Mouse (Mus musculus) ES-Bruce4 (cell line): ENCODE results near the gene Dolk. TPM values are rescaled to one million over a fixed set of nuclear protein-coding genes. Genes with fewer than 3 reads are reported as not detected.

ENCODE experiments used
- H3K27ac ChIP-seq: 2 replicates; pipeline ENCODE4 v1.5.1; 2012; ENCODE audit warnings: low read length, inconsistent platforms; ENCODE audit not compliant: insufficient read depth
- H3K27me3 ChIP-seq: 2 replicates; pipeline ENCODE4 v1.6.1; 2012; ENCODE audit warnings: mild to moderate bottlenecking, low read length, inconsistent platforms; ENCODE audit not compliant: control insufficient read depth, poor library complexity, insufficient read depth, severe bottlenecking
- H3K36me3 ChIP-seq: 2 replicates; pipeline ENCODE4 v1.6.1; 2012; ENCODE audit warnings: inconsistent platforms, mild to moderate bottlenecking, low read length, moderate library complexity; ENCODE audit not compliant: control insufficient read depth, poor library complexity, insufficient read depth, severe bottlenecking
- H3K4me1 ChIP-seq: one replicate; pipeline ENCODE4 v1.8.1; 2011; ENCODE audit warnings: low read length; ENCODE audit not compliant: control insufficient read depth, insufficient read depth
- H3K4me3 ChIP-seq: 2 replicates; pipeline ENCODE4 v1.5.1; 2011; ENCODE audit warnings: low read depth, mild to moderate bottlenecking, low read length
- H3K9ac ChIP-seq: 2 replicates; pipeline ENCODE4 v1.6.1; 2012; ENCODE audit warnings: low read depth, mild to moderate bottlenecking, inconsistent platforms; ENCODE audit not compliant: poor library complexity, severe bottlenecking
- H3K9me3 ChIP-seq: replicated peaks from 2 replicates; pipeline ENCODE4 v1.6.1; 2012; ENCODE audit warnings: mild to moderate bottlenecking, low read length, inconsistent platforms; ENCODE audit not compliant: control insufficient read depth, poor library complexity, insufficient read depth, severe bottlenecking
- CTCF ChIP-seq: IDR thresholded peaks from one replicate; pipeline ENCODE4 v1.8.1; 2011; ENCODE audit warnings: low read depth, low read length
- EP300 ChIP-seq: IDR thresholded peaks from 2 replicates; pipeline ENCODE4 v1.6.1; 2011; ENCODE audit warnings: low read depth, low read length; ENCODE audit not compliant: insufficient read depth
- POLR2A ChIP-seq: IDR thresholded peaks from one replicate; pipeline ENCODE4 v1.8.1; 2011; ENCODE audit warnings: low read length; ENCODE audit not compliant: insufficient read depth
- polyA plus RNA-seq: library from polyadenylated mRNA; stranded (reverse); fragments of >200 nt; gene quantifications from 2 replicates; pipeline ENCODE4 v1.2.4, GENCODE M21; 2011; ENCODE audit warnings: low read depth; ENCODE audit not compliant: missing spikeins, insufficient read depth, insufficient read length

The Dolk gene
- polyA plus RNA-seq, 1 experiment, result 3.4 TPM

- Histone ChIP-seq H3K27ac (0 out of 2 replicates have a peak overlapping the region, but pooled peaks have one; percentile 3), H3K4me1 (no peaks in the 10 kb centered on the region), H3K36me3 (no peaks in the 10 kb centered on the region; the same call in 1 of the 2 replicates), H3K27me3 (no peaks in the 10 kb centered on the region), H3K9me3 (peaks cover 3% of the 10 kb centered on the region; the same call in 1 of the 2 replicates), H3K4me3 (peak overlapping the region; percentile 73), H3K9ac (peak overlapping the region; percentile 87)
- TF ChIP-seq CTCF, result no peak
- no peak for TF ChIP-seq POLR2A
- TF ChIP-seq EP300, result no peak
Observed at GRCm38 (mm10) chr2:30236426-30237198, 49.5 kb downstream of the Dolk start.

GRCm38 (mm10) chr2:30235593-30235992 lies 50.5 kb downstream of the Dolk start:
- Histone ChIP-seq H3K36me3 (no peaks in the 10 kb centered on the region), H3K9me3 (peaks cover 11% of the 10 kb centered on the region), H3K4me3 (no peak overlapping the region), H3K4me1 (no peaks in the 10 kb centered on the region), H3K27ac (no peak overlapping the region), H3K27me3 (no peaks in the 10 kb centered on the region), H3K9ac (no peak overlapping the region)
- TF ChIP-seq EP300 (no peak), CTCF (no peak), POLR2A (no peak)

Other genes starting within 250 kb of the Dolk start
- 20.6 and 22.2 TPM in 2 replicates for gene Wdr34, start 237.5 kb downstream of the Dolk start, polyA plus RNA-seq
- gene Set, start 229.0 kb downstream of the Dolk start, polyA plus RNA-seq, result 1,058 and 1,233 TPM in 2 replicates
- 15.2 and 17.2 TPM in 2 replicates for gene Pkn3, start 208.7 kb downstream of the Dolk start, polyA plus RNA-seq
- 39.0 and 41.2 TPM in 2 replicates for gene Zdhhc12, start 192.7 kb downstream of the Dolk start, polyA plus RNA-seq
- 33.8 and 35.1 TPM in 2 replicates for gene Zer1, start 161.7 kb downstream of the Dolk start, polyA plus RNA-seq
- 171 and 173 TPM in 2 replicates for gene Tbc1d13, start 152.6 kb downstream of the Dolk start, polyA plus RNA-seq
- 6.5 and 8.0 TPM in 2 replicates for gene Endog, start 114.8 kb downstream of the Dolk start, polyA plus RNA-seq
- 45.9 and 50.5 TPM in 2 replicates for gene Spout1, start 107.9 kb downstream of the Dolk start, polyA plus RNA-seq
- gene Kyat1, start 80.5 kb downstream of the Dolk start, polyA plus RNA-seq, result 9.6 and 12.3 TPM in 2 replicates
- 19.2 and 22.0 TPM in 2 replicates for gene Lrrc8a, start 48.6 kb downstream of the Dolk start, polyA plus RNA-seq
- gene Gm28035, start 45.8 kb downstream of the Dolk start, polyA plus RNA-seq, result 1.5 TPM in 1 of 2 replicates, not detected in the other
- gene Phyhd1, start 20.1 kb downstream of the Dolk start, polyA plus RNA-seq, result 11.4 and 13.0 TPM in 2 replicates
- 114 and 138 TPM in 2 replicates for gene Gm28038, start 5.3 kb downstream of the Dolk start, polyA plus RNA-seq
- 134 and 138 TPM in 2 replicates for gene Nup188, start 63 bp upstream of the Dolk start, polyA plus RNA-seq
- 30.8 and 32.5 TPM in 2 replicates for gene Sh3glb2, start 73.0 kb upstream of the Dolk start, polyA plus RNA-seq
- 16.6 and 18.6 TPM in 2 replicates for gene Miga2, start 77.9 kb upstream of the Dolk start, polyA plus RNA-seq
- 42.3 and 44.3 TPM in 2 replicates for gene Dolpp1, start 105.9 kb upstream of the Dolk start, polyA plus RNA-seq
- gene Crat, start 129.5 kb upstream of the Dolk start, polyA plus RNA-seq, result 8.9 and 12.3 TPM in 2 replicates
- gene Ptpa, start 129.7 kb upstream of the Dolk start, polyA plus RNA-seq, result 83.1 and 91.6 TPM in 2 replicates
- 5.3 and 6.2 TPM in 2 replicates for gene Ier5l, start 187.9 kb upstream of the Dolk start, polyA plus RNA-seq